Mouse (Mus musculus) thymus, postnatal 25 days (tissue): ENCODE measurements around the gene Gm7029.
A peak's percentile ranks its signal among the peaks of the same experiment; 100 is the strongest.

Source experiments
- DNase-seq: peaks from one replicate; pipeline ENCODE4 v3.0.0; 2022

The Gm7029 gene

DNA sequence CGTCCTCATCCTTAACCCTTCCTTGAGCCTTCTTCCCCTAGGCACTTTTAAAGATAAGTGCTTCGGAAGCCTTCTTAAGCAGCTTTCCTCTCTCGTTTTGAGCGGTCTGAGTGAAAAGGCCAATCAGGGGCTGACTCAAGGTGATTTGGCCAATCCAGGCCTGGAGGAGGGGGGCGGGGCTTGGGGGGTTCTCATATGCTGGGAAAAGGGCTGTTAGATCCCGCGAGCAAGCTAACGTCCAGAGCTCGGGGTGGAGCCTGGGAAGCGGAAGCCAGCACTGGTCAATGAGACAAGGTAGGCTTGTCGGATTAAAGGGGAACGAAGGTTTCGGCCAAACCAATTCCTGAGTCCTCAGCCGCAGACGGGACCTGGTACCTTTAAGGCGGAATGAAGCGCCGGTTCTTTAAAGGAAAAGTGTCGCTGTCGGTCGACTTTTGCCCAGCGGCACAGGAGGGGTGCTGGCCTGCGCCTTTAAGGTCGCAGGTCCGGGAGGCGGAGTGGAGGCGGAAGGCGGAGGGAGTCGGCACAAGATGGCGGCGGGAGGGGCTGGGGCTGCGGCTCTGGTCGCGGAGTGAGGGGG, 42.1 kb downstream of the Gm7029 start, which contains the start of the genes Tapbp and Zbtb22:
Gene Tapbp (plus strand): TSS at position 229 of the 580 bp plus-strand sequence.
Gene Zbtb22 (plus strand): TSS at position 234 of the 580 bp plus-strand sequence.
- peak; percentile 94 for DNase-seq

DNA sequence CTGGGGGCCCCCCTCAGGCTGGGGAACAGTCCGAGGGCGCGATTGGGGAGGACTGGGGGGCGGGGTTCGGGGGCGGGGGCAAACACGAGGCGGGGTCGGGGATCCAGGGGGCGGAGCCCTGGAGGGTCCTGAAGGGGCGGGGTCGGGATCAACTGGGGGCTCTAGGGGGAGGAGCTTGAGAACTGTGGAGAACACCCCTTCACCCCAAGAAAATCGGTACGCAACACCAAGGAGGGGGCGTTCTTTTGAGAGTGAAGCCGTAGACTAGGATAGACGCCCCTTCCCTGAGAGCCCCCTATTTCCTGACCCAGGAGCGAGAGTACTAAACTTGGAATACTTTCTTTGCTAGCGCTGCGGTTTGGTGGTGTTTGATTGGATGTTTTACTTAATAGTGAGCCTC, 42.7 kb downstream of the Gm7029 start:
- DNase-seq, result peak; percentile 80

DNA sequence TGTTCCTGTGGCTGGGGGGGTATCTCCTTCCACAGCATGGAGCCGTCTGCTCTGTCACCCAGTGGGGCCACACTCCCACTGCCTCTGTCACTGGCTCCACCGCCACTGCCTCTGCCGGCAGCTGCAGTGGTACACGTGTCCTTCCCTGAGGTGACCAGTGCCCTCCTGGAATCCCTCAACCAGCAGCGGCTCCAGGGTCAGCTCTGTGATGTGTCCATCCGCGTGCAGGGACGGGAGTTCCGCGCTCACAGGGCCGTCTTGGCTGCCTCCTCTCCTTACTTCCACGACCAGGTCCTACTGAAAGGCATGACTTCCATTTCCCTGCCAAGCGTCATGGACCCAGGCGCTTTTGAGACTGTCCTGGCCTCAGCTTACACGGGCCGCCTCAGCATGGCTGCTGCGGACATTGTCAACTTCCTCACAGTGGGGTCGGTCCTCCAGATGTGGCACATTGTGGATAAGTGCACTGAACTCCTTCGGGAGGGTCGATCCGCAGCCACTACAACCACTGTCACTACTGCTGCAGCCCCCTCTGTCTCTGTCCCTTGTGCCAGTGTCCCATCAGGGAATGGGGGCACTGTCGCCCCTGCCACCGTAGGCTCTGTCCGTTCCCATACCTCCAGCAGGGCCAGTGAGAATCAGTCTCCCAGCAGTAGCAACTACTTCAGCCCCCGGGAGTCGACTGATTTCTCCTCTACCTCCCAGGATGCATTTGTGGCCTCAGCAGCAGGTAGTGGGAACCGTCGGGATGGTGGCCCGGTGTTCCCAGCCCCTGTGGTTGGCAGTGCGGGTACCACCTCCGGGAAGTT, 43.4 kb downstream of the Gm7029 start:
- DNase-seq, result no peak

DNA sequence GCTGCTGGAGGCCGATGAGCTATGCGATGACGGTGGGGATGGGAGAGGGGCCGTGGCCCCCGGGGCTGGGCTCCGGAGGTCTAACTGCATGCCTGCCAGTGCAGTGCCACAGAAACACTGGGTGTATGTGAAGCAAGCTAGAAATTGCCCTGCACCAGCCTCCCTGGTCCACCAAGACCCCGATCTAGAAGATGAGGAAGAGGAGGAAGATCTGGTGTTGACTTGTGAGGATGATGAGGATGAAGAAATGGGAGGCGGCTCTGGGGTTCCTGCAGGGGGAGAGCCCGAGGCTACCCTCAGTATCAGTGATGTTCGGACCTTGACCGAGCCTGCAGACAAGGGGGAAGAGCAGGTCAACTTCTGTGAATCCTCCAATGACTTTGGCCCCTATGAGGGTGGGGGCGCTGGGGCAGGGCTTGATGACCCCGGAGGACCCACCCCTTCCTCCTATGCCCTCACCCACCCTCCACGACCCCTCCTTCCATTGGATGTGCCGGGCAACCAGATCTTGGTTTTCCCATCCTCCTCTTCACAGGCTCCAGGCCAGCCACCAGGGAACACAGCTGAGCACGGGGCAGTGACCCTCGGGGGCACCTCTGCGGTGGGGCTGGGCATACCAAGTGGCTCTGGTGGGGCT, 44.1 kb downstream of the Gm7029 start:
- no peak for DNase-seq

DNA sequence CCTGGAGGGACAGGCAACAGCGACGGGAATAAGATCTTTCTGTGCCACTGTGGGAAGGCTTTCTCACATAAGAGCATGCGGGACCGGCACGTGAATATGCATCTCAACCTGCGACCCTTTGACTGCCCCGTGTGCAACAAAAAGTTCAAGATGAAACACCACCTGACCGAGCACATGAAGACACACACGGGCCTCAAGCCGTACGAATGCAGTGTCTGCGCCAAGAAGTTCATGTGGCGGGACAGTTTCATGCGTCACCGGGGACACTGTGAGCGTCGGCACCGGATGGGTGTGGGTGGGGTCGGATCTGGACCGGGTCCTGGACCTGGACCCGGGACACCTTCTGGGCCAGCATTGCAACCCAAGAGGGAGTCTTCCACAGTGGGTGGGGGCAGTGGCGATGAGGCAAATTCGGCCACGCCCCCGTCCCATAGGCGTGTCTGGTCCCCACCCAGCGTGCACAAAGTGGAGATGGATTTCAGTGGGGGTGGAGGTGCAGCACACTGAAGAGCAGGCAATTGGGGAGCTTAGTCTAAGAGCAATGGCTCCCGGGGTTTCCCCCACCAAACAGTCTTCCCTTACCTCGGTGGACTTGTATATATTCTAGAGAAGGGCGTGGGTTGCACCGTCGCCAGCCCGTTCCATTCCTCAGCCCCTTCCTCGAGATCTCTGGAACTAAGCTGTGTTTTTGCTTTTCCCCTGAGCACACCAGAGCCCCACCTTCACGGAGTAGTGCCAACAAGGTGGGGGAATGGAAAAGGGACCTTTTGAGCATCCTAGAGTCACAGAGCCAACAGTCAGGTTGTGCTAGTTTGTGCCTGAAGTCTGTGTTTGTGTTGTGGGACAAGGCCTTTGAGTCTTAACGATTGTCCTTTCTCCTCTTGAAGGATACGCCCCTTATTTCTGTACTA, 44.9 kb downstream of the Gm7029 start:
- DNase-seq, result no peak

DNA sequence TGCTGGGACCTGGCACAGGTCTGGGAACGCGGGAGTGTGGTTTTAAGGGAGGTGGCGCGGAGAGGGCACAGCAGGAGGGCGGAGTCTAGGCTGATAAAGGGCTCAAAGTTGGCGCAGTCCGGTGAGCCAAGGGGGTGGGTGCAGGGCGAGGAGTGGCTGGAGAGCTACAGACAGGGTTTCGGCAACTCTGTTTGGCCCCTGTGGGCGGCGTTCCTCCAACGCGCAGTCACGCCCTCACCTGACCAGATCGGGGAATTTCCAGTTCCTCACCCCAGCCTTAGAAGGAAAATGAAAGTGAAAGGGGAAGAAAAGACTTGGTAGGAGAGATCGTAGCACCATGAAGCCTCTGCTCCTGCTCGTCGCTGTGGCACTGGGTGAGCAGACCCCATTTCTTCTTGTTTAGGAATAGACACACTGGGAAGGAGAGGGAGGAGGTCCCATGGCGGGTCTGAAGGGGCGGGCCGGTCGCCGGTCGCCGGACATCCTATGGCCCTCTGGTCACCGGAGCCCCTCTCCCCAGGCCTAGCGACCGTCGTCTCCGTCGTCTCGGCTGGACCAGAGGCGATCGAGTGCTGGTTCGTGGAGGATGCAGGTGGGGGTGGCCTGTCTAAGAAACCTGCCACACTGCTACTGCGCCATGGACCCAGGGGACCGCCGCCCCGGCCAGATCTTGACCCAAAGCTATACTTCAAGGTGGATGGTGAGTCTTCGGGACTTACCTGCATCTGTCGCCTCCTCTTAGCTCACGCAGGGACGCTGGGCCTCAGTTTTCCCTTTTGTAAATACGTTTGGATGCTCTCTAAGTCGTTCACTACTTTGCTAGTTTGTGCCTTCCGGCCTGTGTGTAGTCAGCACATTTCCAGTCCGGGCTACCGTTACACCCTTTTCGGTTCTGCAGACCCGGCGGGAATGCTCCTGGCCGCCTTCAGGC, 46.0 kb downstream of the Gm7029 start:
- peak; percentile 80 for DNase-seq

DNA sequence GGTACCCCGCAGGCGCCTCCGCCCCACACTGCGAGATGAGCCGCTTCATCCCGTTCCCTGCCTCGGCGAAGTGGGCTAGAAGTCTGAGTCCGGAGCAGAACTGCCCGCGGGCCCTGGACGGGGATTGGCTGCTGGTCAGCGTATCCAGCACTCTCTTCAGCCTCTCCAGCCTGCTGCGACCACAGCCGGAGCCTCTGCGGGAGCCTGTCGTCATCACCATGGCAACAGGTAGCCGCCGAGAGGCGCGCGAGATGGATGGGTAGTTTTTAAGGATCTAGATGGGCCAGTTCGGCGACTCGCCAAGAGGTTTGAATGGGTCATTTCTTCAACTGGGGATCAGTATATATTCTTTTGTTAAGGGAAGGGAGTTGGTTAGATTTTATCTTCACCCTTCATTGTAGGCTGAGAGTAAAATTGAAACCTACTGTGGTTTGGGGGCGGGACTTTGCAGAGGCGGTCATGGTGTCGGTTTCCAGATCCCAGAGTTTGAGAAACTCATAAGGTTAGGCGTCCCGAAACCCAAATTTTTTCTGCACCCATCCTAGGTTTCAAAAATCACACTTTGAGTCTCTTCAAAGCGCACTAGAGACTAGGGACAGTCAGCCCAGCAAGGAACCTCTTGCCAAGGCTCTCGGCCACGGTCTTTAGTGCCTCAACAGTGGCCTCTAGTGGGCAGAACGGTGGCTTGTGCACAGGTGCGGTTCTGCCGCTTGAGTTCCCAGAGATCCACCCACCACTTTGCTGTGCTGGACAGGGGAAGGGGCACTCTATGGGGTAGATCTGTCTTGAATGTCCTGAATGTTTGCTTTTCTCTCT, 46.9 kb downstream of the Gm7029 start:
- peak; percentile 88 for DNase-seq

DNA sequence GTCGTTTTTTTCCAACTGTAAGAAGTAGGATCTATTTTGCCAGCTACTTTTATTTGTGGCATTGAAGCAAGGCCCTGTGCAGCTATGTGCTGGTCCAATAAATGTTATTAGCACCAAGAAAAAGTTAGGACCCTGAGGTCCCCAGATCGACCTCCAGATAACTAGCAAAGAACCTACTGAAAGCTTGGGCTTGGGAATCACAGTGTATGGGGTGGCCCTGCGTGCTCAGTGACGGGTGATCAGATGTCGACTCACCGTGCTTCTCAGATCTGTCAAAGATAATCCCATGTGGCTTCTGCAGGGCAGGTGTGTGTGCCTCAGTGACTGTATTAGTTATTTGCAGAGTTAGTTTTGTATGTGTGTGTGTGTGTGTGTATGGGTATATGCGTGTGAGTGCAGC, 47.7 kb downstream of the Gm7029 start:
- DNase-seq, result no peak
